Mouse (Mus musculus): Measurements from ENCODE around the gene Galnt12. TPM values are rescaled to one million over a fixed set of nuclear protein-coding genes. Genes with fewer than 3 reads are reported as not detected.

Gene Galnt12
- total and polyA plus RNA-seq, 3 experiments: 0.16 to 0.72 (median 0.27) TPM

- H3K36me3 ChIP-seq (ENCODE audit: control insufficient read depth, insufficient read depth, low read length): no peaks in the 10 kb centered on the region
- H3K27ac ChIP-seq: no peak overlapping the region
- H3K4me3 ChIP-seq: no peak overlapping the region
- no peak overlapping the region for H3K9ac ChIP-seq (ENCODE audit: low read depth, low read length)
- intact Hi-C loops (cut with DNase I): no loop called here
- no peak for TF ChIP-seq CTCF (IDR thresholded peaks at IDR 0.05)
- no peak for TF ChIP-seq EP300 (IDR thresholded peaks at IDR 0.05; ENCODE audit: insufficient read depth, low read depth, low read length)
- no peak for TF ChIP-seq POLR2A (IDR thresholded peaks at IDR 0.05; ENCODE audit: insufficient read depth, low read depth, low read length)
- H3K79me2 ChIP-seq (replicated peaks; ENCODE audit: control insufficient read depth, insufficient read depth, low read length): no peaks in the 10 kb centered on the region
- DNase-seq: peak in 1 of 2 experiments; percentile 31
- 47% methylated on average over 9 of the region's 9 CpGs for WGBS
- no peaks in the 10 kb centered on the region; the same call in 1 of the 2 replicates for H3K4me1 ChIP-seq (ENCODE audit: control insufficient read depth, insufficient read depth, low read length)
- H3K27me3 ChIP-seq (ENCODE audit: control insufficient read depth, insufficient read depth, low read length): no peaks in the 10 kb centered on the region
These were observed 20.9 kb downstream of the Galnt12 start for GRCm38 (mm10) chr4:47112560-47112959.

GRCm38 (mm10) chr4:47122051-47122706, 30.5 kb downstream of the Galnt12 start:
- peak; percentile 95 for TF ChIP-seq CTCF (IDR thresholded peaks at IDR 0.05)
- no peak for TF ChIP-seq EP300 (IDR thresholded peaks at IDR 0.05; ENCODE audit: insufficient read depth, low read depth, low read length)
- H3K27me3 ChIP-seq (ENCODE audit: control insufficient read depth, insufficient read depth, low read length): no peaks in the 10 kb centered on the region
- no peaks in the 10 kb centered on the region for H3K79me2 ChIP-seq (replicated peaks; ENCODE audit: control insufficient read depth, insufficient read depth, low read length)
- H3K27ac ChIP-seq: no peak overlapping the region
- H3K36me3 ChIP-seq (ENCODE audit: control insufficient read depth, insufficient read depth, low read length): no peaks in the 10 kb centered on the region
- 59% methylated on average over 13 of the region's 13 CpGs for WGBS
- H3K4me3 ChIP-seq: no peak overlapping the region
- H3K4me1 ChIP-seq (ENCODE audit: control insufficient read depth, insufficient read depth, low read length): no peaks in the 10 kb centered on the region; the same call in 1 of the 2 replicates
- H3K9ac ChIP-seq (ENCODE audit: low read depth, low read length): no peak overlapping the region
- DNase-seq: peak; percentile 33 to 65
- intact Hi-C loops (cut with DNase I): loop anchor here (5.0 kb wide), 1 partner anchor 55 kb away; no protein-coding TSS in a partner anchor

GRCm38 (mm10) chr4:47124140-47124711, 32.5 kb downstream of the Galnt12 start:
- intact Hi-C loops (cut with DNase I): loop anchor here (5.0 kb wide), 1 partner anchor 53 kb away; no protein-coding TSS in a partner anchor

GRCm38 (mm10) chr4:47128515-47128914, 36.8 kb downstream of the Galnt12 start:
- H3K79me2 ChIP-seq (replicated peaks; ENCODE audit: control insufficient read depth, insufficient read depth, low read length): no peaks in the 10 kb centered on the region
- H3K36me3 ChIP-seq (ENCODE audit: control insufficient read depth, insufficient read depth, low read length): no peaks in the 10 kb centered on the region
- 49% methylated on average over 7 of the region's 7 CpGs for WGBS
- H3K9ac ChIP-seq (ENCODE audit: low read depth, low read length): no peak overlapping the region
- no peak for TF ChIP-seq POLR2A (IDR thresholded peaks at IDR 0.05; ENCODE audit: insufficient read depth, low read depth, low read length)
- 0 out of 2 replicates have a peak, but pooled peaks have one; percentile 44 for TF ChIP-seq EP300 (IDR thresholded peaks at IDR 0.05; ENCODE audit: insufficient read depth, low read depth, low read length)
- peak; percentile 85 for TF ChIP-seq CTCF (IDR thresholded peaks at IDR 0.05)
- intact Hi-C loops (cut with DNase I): loop anchor here (1.0 to 2.0 kb wide), 2 partner anchors 80 to 127 kb away; partner anchors contain the start of gene Col15a1
- peak; percentile 42 to 57 for DNase-seq
- no peaks in the 10 kb centered on the region for H3K27me3 ChIP-seq (ENCODE audit: control insufficient read depth, insufficient read depth, low read length)
- no peak overlapping the region for H3K4me3 ChIP-seq
- H3K4me1 ChIP-seq (ENCODE audit: control insufficient read depth, insufficient read depth, low read length): peaks cover 2% of the 10 kb centered on the region
- no peak overlapping the region for H3K27ac ChIP-seq

More at GRCm38 (mm10) chr4:47124140-47124711, 32.5 kb downstream of the Galnt12 start:
- Histone ChIP-seq H3K36me3 (ENCODE audit: control insufficient read depth, insufficient read depth, low read length) (no peaks in the 10 kb centered on the region), H3K4me3 (no peak overlapping the region), H3K27ac (no peak overlapping the region), H3K9ac (ENCODE audit: low read depth, low read length) (no peak overlapping the region), H3K4me1 (ENCODE audit: control insufficient read depth, insufficient read depth, low read length) (no peaks in the 10 kb centered on the region; the same call in 1 of the 2 replicates), H3K79me2 (replicated peaks; ENCODE audit: control insufficient read depth, insufficient read depth, low read length) (no peaks in the 10 kb centered on the region), H3K27me3 (ENCODE audit: control insufficient read depth, insufficient read depth, low read length) (no peaks in the 10 kb centered on the region)
- no peak for DNase-seq
- TF ChIP-seq POLR2A (IDR thresholded peaks at IDR 0.05; ENCODE audit: insufficient read depth, low read depth, low read length) (no peak), CTCF (IDR thresholded peaks at IDR 0.05) (no peak), EP300 (IDR thresholded peaks at IDR 0.05; ENCODE audit: insufficient read depth, low read depth, low read length) (no peak)
- WGBS: 84% methylated on average over 9 of the region's 9 CpGs

- intact Hi-C loops (cut with DNase I): loop anchor here (2.0 kb wide), 1 partner anchor 79 kb away; the partner anchor contains the start of gene Col15a1
- TF ChIP-seq POLR2A (IDR thresholded peaks at IDR 0.05; ENCODE audit: insufficient read depth, low read depth, low read length): no peak
- no peak for TF ChIP-seq CTCF (IDR thresholded peaks at IDR 0.05)
- TF ChIP-seq EP300 (IDR thresholded peaks at IDR 0.05; ENCODE audit: insufficient read depth, low read depth, low read length): no peak
- H3K4me3 ChIP-seq: no peak overlapping the region
- WGBS: 68% methylated on average over 4 of the region's 4 CpGs
- H3K79me2 ChIP-seq (replicated peaks; ENCODE audit: control insufficient read depth, insufficient read depth, low read length): no peaks in the 10 kb centered on the region
- peak in 1 of 2 experiments; percentile 55 for DNase-seq
- H3K27me3 ChIP-seq (ENCODE audit: control insufficient read depth, insufficient read depth, low read length): no peaks in the 10 kb centered on the region
- H3K27ac ChIP-seq: no peak overlapping the region
- peaks cover 2% of the 10 kb centered on the region for H3K4me1 ChIP-seq (ENCODE audit: control insufficient read depth, insufficient read depth, low read length)
- H3K36me3 ChIP-seq (ENCODE audit: control insufficient read depth, insufficient read depth, low read length): no peaks in the 10 kb centered on the region
- H3K9ac ChIP-seq (ENCODE audit: low read depth, low read length): no peak overlapping the region
These were observed 37.9 kb downstream of the Galnt12 start for GRCm38 (mm10) chr4:47129572-47129971.
